In genomic region chr8:94964828-94965227, GRCm38 (mm10) we compare ENCODE assay signal across 14 mouse cellular contexts. TPM values are rescaled to one million over a fixed set of nuclear protein-coding genes. Genes with fewer than 3 reads are reported as not detected.
A peak's percentile ranks its signal among the peaks of the same experiment; 100 is the strongest.
DNase-seq lines count a peak whose midpoint lies in the region; ATAC-seq and TF ChIP-seq lines count a peak whose summit lies in the region.
"Had no signal": no experiment of that assay in that cellular context is flagged by ENCODE, and none has a peak within 500 bp of the region (broad histone marks: within the 10 kb centered on the region; RNA-seq: fewer than 3 reads in every experiment).

No protein-coding gene starts in this region.

- DNase-seq in kidney, adult 2 months: peak; percentile 50
- no peak for DNase-seq in kidney, postnatal 14 days
- peak; percentile 31 for DNase-seq in NIH3T3 (ENCODE audit: low read depth)
- DNase-seq in adrenal gland, postnatal 14 days: no peak
- no peak for DNase-seq in adrenal gland, postnatal 25 days
- DNase-seq: heart, postnatal 36 days; left cerebral cortex, postnatal 4 days; lung, postnatal 4 days had no signal

- H3K4me1 ChIP-seq in kidney, adult 2 months (ENCODE audit: control insufficient read depth, insufficient read depth, low read length): peaks cover 27% of the 10 kb centered on the region
- H3K4me1 ChIP-seq: embryonic facial prominence, embryonic 13.5 days had no signal

- TF ChIP-seq CTCF in kidney, adult 2 months (conservative IDR thresholded peaks at IDR 0.05; ENCODE audit: insufficient read depth, insufficient read length, low read depth, low read length): no peak

- ATAC-seq in hematopoietic stem cell, adult 5-6 weeks (replicated peaks in 1 of 2; ENCODE audit: insufficient read depth in 1 of 2, low FRiP score in 2 of 2, low TSS enrichment in 1 of 2, low read depth in 1 of 2, poor library complexity in 2 of 2, severe bottlenecking in 2 of 2): peak; percentile 70 to 72
- 0 out of 2 replicates have a peak, but pooled peaks have one; percentile 23 for ATAC-seq in monocyte, adult 5-6 weeks (replicated peaks; ENCODE audit: insufficient number of reproducible peaks, low FRiP score, low TSS enrichment, poor library complexity, severe bottlenecking)
- ATAC-seq in CD4-positive, CD25-positive, alpha-beta regulatory T cell, adult 4 months: no peak
- ATAC-seq: activated CD4-positive, CD25-positive, alpha-beta regulatory T cell, adult 4 months had no signal

- H3K4me3 ChIP-seq in kidney, adult 2 months (ENCODE audit: insufficient read depth, low read depth, low read length): no peak overlapping the region
- H3K4me3 ChIP-seq: embryonic facial prominence, embryonic 13.5 days; myocyte had no signal

- H3K27ac ChIP-seq in kidney, adult 2 months (ENCODE audit: insufficient read depth, low read depth, low read length): peak overlapping the region; percentile 51; the same call in 1 of the 2 replicates
- H3K27ac ChIP-seq: embryonic facial prominence, embryonic 13.5 days had no signal

- no peaks in the 10 kb centered on the region for H3K27me3 ChIP-seq in kidney, adult 2 months (replicated peaks; ENCODE audit: control insufficient read depth, insufficient read depth, low read length)
- H3K27me3 ChIP-seq: embryonic facial prominence, embryonic 13.5 days had no signal

- WGBS in kidney, adult 2 months: 21% methylated on average over 10 of the region's 10 CpGs

- H3K36me3 ChIP-seq in kidney, adult 2 months (ENCODE audit: control insufficient read depth, insufficient read depth, low read length): no peaks in the 10 kb centered on the region
- H3K36me3 ChIP-seq: embryonic facial prominence, embryonic 13.5 days had no signal

- TF ChIP-seq POLR2A in kidney, adult 2 months (IDR thresholded peaks at IDR 0.05; ENCODE audit: low read depth, low read length): no peak

RNA-seq across cellular contexts. Expression of gene Adgrg1, which starts 9.7 kb away (rescaled TPM):
- polyA plus RNA-seq in kidney, adult 2 months (2012; rRNA removed): 342 and 447 TPM in 2 replicates
- total RNA-seq in hematopoietic stem cell, adult 5-6 weeks (2017): 565 and 601 TPM in 2 replicates
- total RNA-seq in monocyte, adult 5-6 weeks (2017): 2.2 to 16.6 TPM (median 4.6 TPM) in 3 replicates
- total RNA-seq in adrenal gland, postnatal 14 days (2021): 35.5 and 54.3 TPM in 2 replicates
- polyA plus RNA-seq in CD4-positive, CD25-positive, alpha-beta regulatory T cell, adult 4 months (2017; shearing (Covaris generic)): 1 to 10 TPM; 4.6 to 8.4 TPM
- 11.7 and 20.7 TPM in 2 replicates for total RNA-seq in adrenal gland, postnatal 25 days (2021)

RNA-seq across cellular contexts. Expression of gene Adgrg5, which starts 41.3 kb away (rescaled TPM):
- polyA plus RNA-seq in kidney, adult 2 months (2012; rRNA removed): 0.56 and 2.6 TPM in 2 replicates
- total RNA-seq in hematopoietic stem cell, adult 5-6 weeks (2017): 0.25 TPM in 1 of 2 replicates, not detected in the other
- 0.86 to 2.6 TPM (median 1.9 TPM) in 3 replicates for total RNA-seq in monocyte, adult 5-6 weeks (2017)
- 0.26 and 1.6 TPM in 2 replicates for total RNA-seq in adrenal gland, postnatal 14 days (2021)
- polyA plus RNA-seq in CD4-positive, CD25-positive, alpha-beta regulatory T cell, adult 4 months (2017; shearing (Covaris generic)): 1 to 10 TPM in 1 of 2 experiments, under 1 TPM in 1; 0.97 to 1.4 TPM
- total RNA-seq in adrenal gland, postnatal 25 days (2021): 0.33 and 0.76 TPM in 2 replicates
- polyA plus RNA-seq: myocyte had no signal

RNA-seq across cellular contexts. Expression of gene Ccdc102a, which starts 46.9 kb away (rescaled TPM):
- 5.7 and 6.8 TPM in 2 replicates for polyA plus RNA-seq in kidney, adult 2 months (2012; rRNA removed)
- 3.4 and 4.9 TPM in 2 replicates for total RNA-seq in hematopoietic stem cell, adult 5-6 weeks (2017)
- total RNA-seq in monocyte, adult 5-6 weeks (2017): 1.1 to 11.3 TPM (median 1.8 TPM) in 3 replicates
- total RNA-seq in adrenal gland, postnatal 14 days (2021): 8.1 and 10.1 TPM in 2 replicates
- polyA plus RNA-seq in CD4-positive, CD25-positive, alpha-beta regulatory T cell, adult 4 months (2017; shearing (Covaris generic)): not detected
- total RNA-seq in adrenal gland, postnatal 25 days (2021): 7.7 and 8.8 TPM in 2 replicates

RNA-seq across cellular contexts. Expression of gene Adgrg3, which starts 52.7 kb away (rescaled TPM):
- 9.9 and 12.7 TPM in 2 replicates for polyA plus RNA-seq in kidney, adult 2 months (2012; rRNA removed)
- total RNA-seq in hematopoietic stem cell, adult 5-6 weeks (2017): 114 and 161 TPM in 2 replicates
- total RNA-seq in monocyte, adult 5-6 weeks (2017): 2.9 to 15.5 TPM (median 10.1 TPM) in 3 replicates
- 4.0 and 4.2 TPM in 2 replicates for total RNA-seq in adrenal gland, postnatal 14 days (2021)
- under 1 TPM in 1 of 2 experiments, not detected in 1; 0.51 TPM for polyA plus RNA-seq in CD4-positive, CD25-positive, alpha-beta regulatory T cell, adult 4 months (2017; shearing (Covaris generic))
- total RNA-seq in adrenal gland, postnatal 25 days (2021): 3.0 and 4.2 TPM in 2 replicates

Comparison
In these comparisons a context has a peak if more than half of its experiments do, and no peak if none do; other contexts are left out.
1. DNase-seq: peak in kidney, adult 2 months (single experiment) and NIH3T3 (single experiment); none in kidney, postnatal 14 days (single experiment), adrenal gland, postnatal 14 days (single experiment) and adrenal gland, postnatal 25 days (single experiment).
2. RNA of gene Adgrg1, which starts 9.7 kb away (total RNA-seq): 565 to 601 TPM in hematopoietic stem cell, adult 5-6 weeks; 35.5 to 54.3 TPM in adrenal gland, postnatal 14 days, 2.2 to 16.6 TPM in monocyte, adult 5-6 weeks and 11.7 to 20.7 TPM in adrenal gland, postnatal 25 days; every median in the first group is over 10 times any median in the second.